Mouse (Mus musculus) left cerebral cortex, adult 9 months (tissue): ENCODE measurements around the gene Ice2.

Experiments
- DNase-seq, 2 experiments: peaks; one replicate each; pipeline ENCODE4 v3.0.0; 2022; ENCODE audit warnings: low spot score in 2 of 2

The Ice2 gene

GRCm38 (mm10) chr9:69458982-69459381 lies 61.3 kb downstream of the Ice2 start:
- no peak for DNase-seq

- no peak for DNase-seq
These were observed 62.2 kb downstream of the Ice2 start for GRCm38 (mm10) chr9:69459876-69460275.

- no peak for DNase-seq
These were observed 65.3 kb downstream of the Ice2 start for GRCm38 (mm10) chr9:69463046-69463445.

- no peak for DNase-seq
These were observed 66.5 kb downstream of the Ice2 start for GRCm38 (mm10) chr9:69464109-69464756.

DNA sequence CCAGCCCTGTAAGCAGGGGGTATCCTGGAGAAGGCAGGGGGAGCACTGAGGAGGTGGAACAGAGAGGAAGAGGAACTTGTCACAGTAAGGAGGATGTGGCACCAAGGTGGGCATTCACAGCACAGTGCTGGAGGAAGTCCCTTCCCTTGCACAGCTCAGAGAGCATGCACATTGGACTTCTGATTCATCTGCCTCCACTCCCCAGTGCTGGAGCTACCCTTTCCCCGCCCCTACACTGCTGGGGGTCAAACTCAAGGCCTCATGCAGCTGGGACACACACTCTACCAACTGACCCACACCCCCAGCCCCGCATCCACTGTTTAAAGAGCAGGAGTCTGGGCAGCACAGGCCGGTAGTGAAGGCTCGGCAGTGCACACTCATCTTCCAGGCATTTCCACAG lies 68.4 kb downstream of the Ice2 start:
- DNase-seq: no peak

- DNase-seq: no peak
These were observed 69.7 kb downstream of the Ice2 start for GRCm38 (mm10) chr9:69467310-69467939.

DNA sequence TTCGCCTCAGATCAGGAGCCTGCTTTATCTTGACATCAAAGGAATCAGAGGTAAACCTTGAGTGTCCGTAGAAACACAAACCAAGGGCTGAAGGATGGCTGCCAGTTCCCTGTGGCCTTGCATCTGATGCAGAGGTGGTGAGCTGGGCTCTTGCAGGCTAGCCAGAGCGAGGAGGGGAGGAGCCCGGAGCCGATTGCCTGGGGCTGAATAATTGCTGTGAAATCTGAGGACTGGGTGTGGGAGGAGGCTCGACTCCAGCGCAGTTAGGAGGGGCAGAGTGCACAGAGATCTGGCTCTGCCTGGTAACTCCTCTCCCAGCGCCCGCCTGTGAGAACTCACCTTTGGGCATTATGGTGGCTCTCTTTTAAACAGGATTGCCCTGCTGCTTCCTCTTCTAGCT lies 71.3 kb downstream of the Ice2 start:
- DNase-seq: no peak

DNA sequence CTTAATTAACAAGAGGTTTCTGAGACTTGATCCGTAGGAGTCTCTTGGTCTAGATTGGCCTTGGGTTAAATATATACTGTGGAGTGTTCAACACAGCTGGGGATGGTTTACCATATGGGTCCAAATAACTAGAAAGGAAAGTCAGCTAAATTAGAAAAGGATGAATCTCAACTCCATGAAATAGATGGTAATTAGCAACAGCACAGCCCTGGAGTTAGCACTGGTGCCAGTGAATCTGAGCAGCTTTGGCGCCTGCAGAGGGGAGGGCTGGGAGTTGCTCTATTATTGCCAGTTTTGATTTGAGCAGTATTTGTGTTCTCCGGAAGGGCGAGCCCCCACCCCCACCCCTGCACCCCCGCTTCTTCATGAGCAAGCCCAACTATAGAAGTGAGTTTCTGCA lies 72.7 kb downstream of the Ice2 start:
- peak in 1 of 2 experiments; percentile 16 for DNase-seq

- no peak for DNase-seq
These were observed 73.2 kb downstream of the Ice2 start for GRCm38 (mm10) chr9:69470921-69471320.

- no peak for DNase-seq
These were observed 75.0 kb downstream of the Ice2 start for GRCm38 (mm10) chr9:69472724-69473123.

GRCm38 (mm10) chr9:69475873-69476272 lies 78.2 kb downstream of the Ice2 start:
- DNase-seq: no peak

- DNase-seq: no peak
These were observed 79.6 kb downstream of the Ice2 start for GRCm38 (mm10) chr9:69477195-69477823.

- no peak for DNase-seq
These were observed 80.1 kb downstream of the Ice2 start for GRCm38 (mm10) chr9:69477824-69478222.

DNA sequence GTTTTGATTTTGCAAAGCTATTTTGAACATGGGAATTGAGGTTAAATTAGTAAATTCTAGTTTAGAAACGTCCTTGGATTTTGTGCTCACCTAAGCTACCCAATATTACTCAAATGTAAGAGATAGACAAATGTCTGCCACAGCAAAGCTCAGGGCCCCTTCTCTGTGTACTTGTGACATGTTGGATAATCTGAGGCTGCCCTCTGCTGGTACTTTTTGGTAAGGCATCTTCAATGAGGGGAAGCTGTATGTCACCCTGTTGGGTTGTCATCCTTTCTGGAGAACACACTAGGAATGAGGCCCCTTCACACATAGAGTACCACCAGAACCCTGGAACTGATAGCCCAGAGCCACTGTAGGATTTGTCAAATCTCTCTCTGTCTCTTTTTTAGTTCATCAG lies 82.6 kb downstream of the Ice2 start:
- DNase-seq: peak in 1 of 2 experiments; percentile 90
